Mouse (Mus musculus) heart, postnatal 0 days (tissue): Measurements from ENCODE around the gene Selenon.

Source experiments
- CTCF ChIP-seq: IDR thresholded peaks from 2 replicates; pipeline ENCODE4 v1.5.1; 2016; ENCODE audit warnings: antibody characterized with exemption, control low read depth, low read depth
- EP300 ChIP-seq: IDR thresholded peaks from 2 replicates; pipeline ENCODE4 v1.6.1; 2016; ENCODE audit warnings: antibody characterized with exemption, low read depth

- TF ChIP-seq EP300 (no peak), CTCF (no peak)
These were observed 12.1 kb upstream of the Selenon start for GRCm38 (mm10) chr4:134564093-134564492.
